Mouse (Mus musculus): Measurements from ENCODE around the gene Kxd1. TPM values are rescaled to one million over a fixed set of nuclear protein-coding genes. Genes with fewer than 3 reads are reported as not detected.

The Kxd1 gene
- polyA plus RNA-seq, 1 experiment from 2014 or later: 52.6 TPM

- H3K36me3 ChIP-seq (ENCODE audit: control insufficient read depth, insufficient read depth, low read length): peaks cover 5% of the 10 kb centered on the region
- peaks cover 78% of the 10 kb centered on the region for H3K27me3 ChIP-seq (ENCODE audit: control insufficient read depth, insufficient read depth, low read length)
- DNase-seq: no peak
- H3K27ac ChIP-seq (replicated peaks; ENCODE audit: low read depth, low read length): no peak overlapping the region
- peak overlapping the region; percentile 12; the same call in 1 of the 2 replicates for H3K4me3 ChIP-seq (replicated peaks; ENCODE audit: low read depth, low read length)
- H3K9ac ChIP-seq (replicated peaks; ENCODE audit: low read length): no peak overlapping the region
- peaks cover 6% of the 10 kb centered on the region; the same call in 1 of the 2 replicates for H3K4me1 ChIP-seq (ENCODE audit: control insufficient read depth, insufficient read depth, low read length)
- 6% methylated on average over 39 of the region's 39 CpGs for WGBS
- no peaks in the 10 kb centered on the region; the same call in 1 of the 2 replicates for H3K9me3 ChIP-seq (ENCODE audit: control insufficient read depth, low read length)
- no peak for ATAC-seq (ENCODE audit: low FRiP score, low TSS enrichment)
- H3K4me2 ChIP-seq (ENCODE audit: low read length): peak overlapping the region; percentile 21
Observed at GRCm38 (mm10) chr8:70500386-70501301, 27.1 kb downstream of the Kxd1 start.

GRCm38 (mm10) chr8:70495771-70496062, 32.0 kb downstream of the Kxd1 start:
- WGBS: 6% methylated on average over 12 of the region's 12 CpGs
- Histone ChIP-seq H3K36me3 (ENCODE audit: control insufficient read depth, insufficient read depth, low read length) (no peaks in the 10 kb centered on the region), H3K4me1 (ENCODE audit: control insufficient read depth, insufficient read depth, low read length) (peaks cover 13% of the 10 kb centered on the region; the same call in 1 of the 2 replicates), H3K4me2 (ENCODE audit: low read length) (peak overlapping the region; percentile 12; the same call in 1 of the 2 replicates), H3K9ac (replicated peaks; ENCODE audit: low read length) (no peak overlapping the region), H3K27me3 (ENCODE audit: control insufficient read depth, insufficient read depth, low read length) (peaks cover 92% of the 10 kb centered on the region), H3K4me3 (replicated peaks; ENCODE audit: low read depth, low read length) (no peak overlapping the region), H3K27ac (replicated peaks; ENCODE audit: low read depth, low read length) (no peak overlapping the region), H3K9me3 (ENCODE audit: control insufficient read depth, low read length) (no peaks in the 10 kb centered on the region; the same call in 1 of the 2 replicates)
- DNase-seq (no peak), ATAC-seq (ENCODE audit: low FRiP score, low TSS enrichment) (no peak)

- DNase-seq: no peak
- no peaks in the 10 kb centered on the region for H3K9me3 ChIP-seq (ENCODE audit: control insufficient read depth, low read length)
- H3K4me1 ChIP-seq (ENCODE audit: control insufficient read depth, insufficient read depth, low read length): peaks cover 13% of the 10 kb centered on the region; the same call in 1 of the 2 replicates
- no peaks in the 10 kb centered on the region for H3K36me3 ChIP-seq (ENCODE audit: control insufficient read depth, insufficient read depth, low read length)
- H3K27me3 ChIP-seq (ENCODE audit: control insufficient read depth, insufficient read depth, low read length): peaks cover 92% of the 10 kb centered on the region
- WGBS: 1% methylated on average over 21 of the region's 21 CpGs
- H3K4me2 ChIP-seq (ENCODE audit: low read length): peak overlapping the region; percentile 12; the same call in 1 of the 2 replicates
- H3K27ac ChIP-seq (replicated peaks; ENCODE audit: low read depth, low read length): no peak overlapping the region
- ATAC-seq (ENCODE audit: low FRiP score, low TSS enrichment): no peak
- H3K9ac ChIP-seq (replicated peaks; ENCODE audit: low read length): no peak overlapping the region
- 0 out of 2 replicates have a peak overlapping the region, but pooled peaks have one; percentile 2 for H3K4me3 ChIP-seq (replicated peaks; ENCODE audit: low read depth, low read length)
Observed at GRCm38 (mm10) chr8:70495001-70495770, 32.6 kb downstream of the Kxd1 start.

- WGBS: 4% methylated on average over 28 of the region's 28 CpGs
Observed at GRCm38 (mm10) chr8:70494416-70494945, 33.3 kb downstream of the Kxd1 start.

GRCm38 (mm10) chr8:70493692-70494415, 33.9 kb downstream of the Kxd1 start:
- Histone ChIP-seq H3K4me1 (ENCODE audit: control insufficient read depth, insufficient read depth, low read length) (peaks cover 17% of the 10 kb centered on the region; the same call in 1 of the 2 replicates), H3K4me3 (replicated peaks; ENCODE audit: low read depth, low read length) (peak overlapping the region; percentile 31), H3K27me3 (ENCODE audit: control insufficient read depth, insufficient read depth, low read length) (peaks cover 93% of the 10 kb centered on the region), H3K4me2 (ENCODE audit: low read length) (peak overlapping the region; percentile 53), H3K36me3 (ENCODE audit: control insufficient read depth, insufficient read depth, low read length) (no peaks in the 10 kb centered on the region), H3K27ac (replicated peaks; ENCODE audit: low read depth, low read length) (no peak overlapping the region), H3K9me3 (ENCODE audit: control insufficient read depth, low read length) (no peaks in the 10 kb centered on the region), H3K9ac (replicated peaks; ENCODE audit: low read length) (no peak overlapping the region; the same call in 1 of the 2 replicates)
- DNase-seq: no peak
- ATAC-seq (ENCODE audit: low FRiP score, low TSS enrichment): no peak
- 1% methylated on average over 47 of the region's 47 CpGs for WGBS

More at GRCm38 (mm10) chr8:70494416-70494945, 33.3 kb downstream of the Kxd1 start:
- Histone ChIP-seq H3K27me3 (ENCODE audit: control insufficient read depth, insufficient read depth, low read length) (peaks cover 92% of the 10 kb centered on the region), H3K4me3 (replicated peaks; ENCODE audit: low read depth, low read length) (0 out of 2 replicates have a peak overlapping the region, but pooled peaks have one; percentile 31), H3K4me1 (ENCODE audit: control insufficient read depth, insufficient read depth, low read length) (peaks cover 15% of the 10 kb centered on the region; the same call in 1 of the 2 replicates), H3K36me3 (ENCODE audit: control insufficient read depth, insufficient read depth, low read length) (no peaks in the 10 kb centered on the region), H3K9ac (replicated peaks; ENCODE audit: low read length) (no peak overlapping the region; the same call in 1 of the 2 replicates), H3K9me3 (ENCODE audit: control insufficient read depth, low read length) (no peaks in the 10 kb centered on the region), H3K4me2 (ENCODE audit: low read length) (peak overlapping the region; percentile 53; the same call in 1 of the 2 replicates), H3K27ac (replicated peaks; ENCODE audit: low read depth, low read length) (no peak overlapping the region)
- ATAC-seq (ENCODE audit: low FRiP score, low TSS enrichment): no peak
- no peak for DNase-seq

- ATAC-seq (ENCODE audit: low FRiP score, low TSS enrichment) (no peak), DNase-seq (no peak)
- peak within 1 kb of the TSS; percentile 34; the same call in 1 of the 2 replicates for H3K9ac ChIP-seq (replicated peaks; ENCODE audit: low read length)
- peak within 1 kb of the TSS; percentile 31 for H3K4me3 ChIP-seq (replicated peaks; ENCODE audit: low read depth, low read length)
- no peaks in the 10 kb centered on the region for H3K9me3 ChIP-seq (ENCODE audit: control insufficient read depth, low read length)
- H3K27me3 ChIP-seq (ENCODE audit: control insufficient read depth, insufficient read depth, low read length): peaks cover 96% of the 10 kb centered on the region
- WGBS: under 1% methylated on average over 89 of the region's 93 CpGs
- no peak within 1 kb of the TSS for H3K27ac ChIP-seq (replicated peaks; ENCODE audit: low read depth, low read length)
- no peaks in the 10 kb centered on the region for H3K36me3 ChIP-seq (ENCODE audit: control insufficient read depth, insufficient read depth, low read length)
- peak within 1 kb of the TSS; percentile 53 for H3K4me2 ChIP-seq (ENCODE audit: low read length)
- H3K4me1 ChIP-seq (ENCODE audit: control insufficient read depth, insufficient read depth, low read length): peaks cover 26% of the 10 kb centered on the region
Observed at GRCm38 (mm10) chr8:70492664-70493640, 34.8 kb downstream of the Kxd1 start, which contains the start of gene Crlf1. Gene Crlf1, plus strand, starts transcription at chr8:70493158.

GRCm38 (mm10) chr8:70490880-70491495, 36.8 kb downstream of the Kxd1 start:
- Histone ChIP-seq H3K4me2 (ENCODE audit: low read length) (no peak overlapping the region), H3K4me1 (ENCODE audit: control insufficient read depth, insufficient read depth, low read length) (peaks cover 33% of the 10 kb centered on the region), H3K9me3 (ENCODE audit: control insufficient read depth, low read length) (no peaks in the 10 kb centered on the region), H3K27ac (replicated peaks; ENCODE audit: low read depth, low read length) (no peak overlapping the region), H3K9ac (replicated peaks; ENCODE audit: low read length) (no peak overlapping the region), H3K27me3 (ENCODE audit: control insufficient read depth, insufficient read depth, low read length) (peaks cover 90% of the 10 kb centered on the region), H3K4me3 (replicated peaks; ENCODE audit: low read depth, low read length) (no peak overlapping the region), H3K36me3 (ENCODE audit: control insufficient read depth, insufficient read depth, low read length) (no peaks in the 10 kb centered on the region)
- no peak for DNase-seq
- no peak for ATAC-seq (ENCODE audit: low FRiP score, low TSS enrichment)
- under 1% methylated on average over 20 of the region's 20 CpGs for WGBS

All from midbrain, embryonic 14.5 days (tissue).